Mouse (Mus musculus): ENCODE data around the gene Vps37c. TPM values are rescaled to one million over a fixed set of nuclear protein-coding genes. Genes with fewer than 3 reads are reported as not detected.

The Vps37c gene
- polyA plus RNA-seq, 1 experiment from 2014 or later, result 31.1 TPM

GRCm38 (mm10) chr19:10677915-10678771 is 10.4 kb upstream of the Vps37c start, which contains the start of gene Pga5:
Gene Pga5 (minus strand): TSS chr19:10678071.
- Histone ChIP-seq H3K36me3 (ENCODE audit: control insufficient read depth, insufficient read depth, low read length) (no peaks in the 10 kb centered on the region), H3K9ac (ENCODE audit: low read length) (no peak within 1 kb of the TSS), H3K9me3 (ENCODE audit: control insufficient read depth, low read length) (no peaks in the 10 kb centered on the region), H3K27ac (ENCODE audit: low read depth) (no peak within 1 kb of the TSS), H3K4me2 (ENCODE audit: low read length) (no peak within 1 kb of the TSS), H3K4me3 (ENCODE audit: low read depth, low read length) (no peak within 1 kb of the TSS), H3K27me3 (replicated peaks; ENCODE audit: control insufficient read depth, insufficient read depth, low read length) (no peaks in the 10 kb centered on the region), H3K4me1 (replicated peaks; ENCODE audit: control insufficient read depth, insufficient read depth, low read length) (no peaks in the 10 kb centered on the region)
- DNase-seq (ENCODE audit: low spot score) (peak; percentile 75), ATAC-seq (replicated peaks; ENCODE audit: low FRiP score, low TSS enrichment, low read depth) (no peak)
- 34% methylated on average over 6 of the region's 6 CpGs for WGBS

- Histone ChIP-seq H3K9me3 (ENCODE audit: control insufficient read depth, low read length) (no peaks in the 10 kb centered on the region), H3K27me3 (replicated peaks; ENCODE audit: control insufficient read depth, insufficient read depth, low read length) (no peaks in the 10 kb centered on the region), H3K9ac (ENCODE audit: low read length) (no peak overlapping the region), H3K36me3 (ENCODE audit: control insufficient read depth, insufficient read depth, low read length) (no peaks in the 10 kb centered on the region), H3K27ac (ENCODE audit: low read depth) (no peak overlapping the region), H3K4me2 (ENCODE audit: low read length) (no peak overlapping the region), H3K4me1 (replicated peaks; ENCODE audit: control insufficient read depth, insufficient read depth, low read length) (no peaks in the 10 kb centered on the region), H3K4me3 (ENCODE audit: low read depth, low read length) (no peak overlapping the region)
- no peak for ATAC-seq (replicated peaks; ENCODE audit: low FRiP score, low TSS enrichment, low read depth)
- 59% methylated on average over 1 of the region's 1 CpGs for whole genome bisulfite sequencing
- no peak for DNase-seq (ENCODE audit: low spot score)
Observed at GRCm38 (mm10) chr19:10678772-10679067, 9.8 kb upstream of the Vps37c start.

- no peak overlapping the region for H3K9ac ChIP-seq (ENCODE audit: low read length)
- no peak for DNase-seq (ENCODE audit: low spot score)
- no peak for ATAC-seq (replicated peaks; ENCODE audit: low FRiP score, low TSS enrichment, low read depth)
- no peaks in the 10 kb centered on the region for H3K27me3 ChIP-seq (replicated peaks; ENCODE audit: control insufficient read depth, insufficient read depth, low read length)
- H3K4me3 ChIP-seq (ENCODE audit: low read depth, low read length), result no peak overlapping the region
- no peak overlapping the region for H3K4me2 ChIP-seq (ENCODE audit: low read length)
- no peaks in the 10 kb centered on the region for H3K9me3 ChIP-seq (ENCODE audit: control insufficient read depth, low read length)
- no peaks in the 10 kb centered on the region for H3K36me3 ChIP-seq (ENCODE audit: control insufficient read depth, insufficient read depth, low read length)
- H3K27ac ChIP-seq (ENCODE audit: low read depth), result no peak overlapping the region
- H3K4me1 ChIP-seq (replicated peaks; ENCODE audit: control insufficient read depth, insufficient read depth, low read length), result no peaks in the 10 kb centered on the region
- 57% methylated on average over 4 of the region's 4 CpGs for WGBS
Observed at GRCm38 (mm10) chr19:10681571-10681970, 7.0 kb upstream of the Vps37c start.

- H3K9ac ChIP-seq (ENCODE audit: low read length), result no peak overlapping the region
- H3K9me3 ChIP-seq (ENCODE audit: control insufficient read depth, low read length), result no peaks in the 10 kb centered on the region
- ATAC-seq (replicated peaks; ENCODE audit: low FRiP score, low TSS enrichment, low read depth) (no peak), DNase-seq (ENCODE audit: low spot score) (no peak)
- no peak overlapping the region for H3K27ac ChIP-seq (ENCODE audit: low read depth)
- H3K27me3 ChIP-seq (replicated peaks; ENCODE audit: control insufficient read depth, insufficient read depth, low read length), result no peaks in the 10 kb centered on the region
- H3K4me1 ChIP-seq (replicated peaks; ENCODE audit: control insufficient read depth, insufficient read depth, low read length), result peaks cover 16% of the 10 kb centered on the region
- H3K4me3 ChIP-seq (ENCODE audit: low read depth, low read length), result no peak overlapping the region
- no peaks in the 10 kb centered on the region for H3K36me3 ChIP-seq (ENCODE audit: control insufficient read depth, insufficient read depth, low read length)
- WGBS, result 91% methylated on average over 9 of the region's 9 CpGs
- H3K4me2 ChIP-seq (ENCODE audit: low read length), result no peak overlapping the region
Observed at GRCm38 (mm10) chr19:10685081-10685480, 3.5 kb upstream of the Vps37c start.

GRCm38 (mm10) chr19:10685727-10686126 is 2.8 kb upstream of the Vps37c start:
- no peaks in the 10 kb centered on the region for H3K36me3 ChIP-seq (ENCODE audit: control insufficient read depth, insufficient read depth, low read length)
- no peak for ATAC-seq (replicated peaks; ENCODE audit: low FRiP score, low TSS enrichment, low read depth)

GRCm38 (mm10) chr19:10689470-10690166 is 1.1 kb downstream of the Vps37c start:
- Histone ChIP-seq H3K36me3 (ENCODE audit: control insufficient read depth, insufficient read depth, low read length) (no peaks in the 10 kb centered on the region), H3K27me3 (replicated peaks; ENCODE audit: control insufficient read depth, insufficient read depth, low read length) (no peaks in the 10 kb centered on the region), H3K27ac (ENCODE audit: low read depth) (peak overlapping the region; percentile 93), H3K9me3 (ENCODE audit: control insufficient read depth, low read length) (no peaks in the 10 kb centered on the region), H3K4me2 (ENCODE audit: low read length) (peak overlapping the region; percentile 73), H3K4me1 (replicated peaks; ENCODE audit: control insufficient read depth, insufficient read depth, low read length) (peaks cover 30% of the 10 kb centered on the region), H3K4me3 (ENCODE audit: low read depth, low read length) (peak overlapping the region; percentile 75), H3K9ac (ENCODE audit: low read length) (peak overlapping the region; percentile 87)
- ATAC-seq (replicated peaks; ENCODE audit: low FRiP score, low TSS enrichment, low read depth), result no peak
- 45% methylated on average over 5 of the region's 5 CpGs for WGBS
- DNase-seq (ENCODE audit: low spot score), result no peak

More at GRCm38 (mm10) chr19:10685727-10686126, 2.8 kb upstream of the Vps37c start:
- Histone ChIP-seq H3K4me2 (ENCODE audit: low read length) (no peak overlapping the region), H3K4me3 (ENCODE audit: low read depth, low read length) (no peak overlapping the region), H3K27me3 (replicated peaks; ENCODE audit: control insufficient read depth, insufficient read depth, low read length) (no peaks in the 10 kb centered on the region), H3K4me1 (replicated peaks; ENCODE audit: control insufficient read depth, insufficient read depth, low read length) (peaks cover 22% of the 10 kb centered on the region), H3K9ac (ENCODE audit: low read length) (no peak overlapping the region), H3K9me3 (ENCODE audit: control insufficient read depth, low read length) (no peaks in the 10 kb centered on the region), H3K27ac (ENCODE audit: low read depth) (no peak overlapping the region)
- no peak for DNase-seq (ENCODE audit: low spot score)
- 67% methylated on average over 2 of the region's 2 CpGs for WGBS

- ATAC-seq (replicated peaks; ENCODE audit: low FRiP score, low TSS enrichment, low read depth), result no peak
- Histone ChIP-seq H3K9ac (ENCODE audit: low read length) (no peak overlapping the region), H3K36me3 (ENCODE audit: control insufficient read depth, insufficient read depth, low read length) (no peaks in the 10 kb centered on the region), H3K27ac (ENCODE audit: low read depth) (peak overlapping the region; percentile 93), H3K27me3 (replicated peaks; ENCODE audit: control insufficient read depth, insufficient read depth, low read length) (no peaks in the 10 kb centered on the region), H3K4me1 (replicated peaks; ENCODE audit: control insufficient read depth, insufficient read depth, low read length) (peaks cover 33% of the 10 kb centered on the region), H3K4me2 (ENCODE audit: low read length) (peak overlapping the region; percentile 73), H3K4me3 (ENCODE audit: low read depth, low read length) (peak overlapping the region; percentile 75; the same call in 1 of the 2 replicates), H3K9me3 (ENCODE audit: control insufficient read depth, low read length) (no peaks in the 10 kb centered on the region)
- no peak for DNase-seq (ENCODE audit: low spot score)
- WGBS, result 63% methylated on average over 3 of the region's 3 CpGs
Observed at GRCm38 (mm10) chr19:10690336-10690735, 1.8 kb downstream of the Vps37c start.

GRCm38 (mm10) chr19:10691121-10691520 is 2.6 kb downstream of the Vps37c start:
- H3K9ac ChIP-seq (ENCODE audit: low read length), result no peak overlapping the region
- 90% methylated on average over 4 of the region's 4 CpGs for WGBS
- H3K27ac ChIP-seq (ENCODE audit: low read depth), result no peak overlapping the region
- no peak overlapping the region for H3K4me3 ChIP-seq (ENCODE audit: low read depth, low read length)
- no peaks in the 10 kb centered on the region for H3K9me3 ChIP-seq (ENCODE audit: control insufficient read depth, low read length)
- peaks cover 40% of the 10 kb centered on the region for H3K4me1 ChIP-seq (replicated peaks; ENCODE audit: control insufficient read depth, insufficient read depth, low read length)
- no peak for DNase-seq (ENCODE audit: low spot score)
- no peak overlapping the region for H3K4me2 ChIP-seq (ENCODE audit: low read length)
- H3K27me3 ChIP-seq (replicated peaks; ENCODE audit: control insufficient read depth, insufficient read depth, low read length), result no peaks in the 10 kb centered on the region
- ATAC-seq (replicated peaks; ENCODE audit: low FRiP score, low TSS enrichment, low read depth), result no peak
- no peaks in the 10 kb centered on the region for H3K36me3 ChIP-seq (ENCODE audit: control insufficient read depth, insufficient read depth, low read length)
